Mouse (Mus musculus): Measurements from ENCODE around the gene Tcf7l1.

DNA sequence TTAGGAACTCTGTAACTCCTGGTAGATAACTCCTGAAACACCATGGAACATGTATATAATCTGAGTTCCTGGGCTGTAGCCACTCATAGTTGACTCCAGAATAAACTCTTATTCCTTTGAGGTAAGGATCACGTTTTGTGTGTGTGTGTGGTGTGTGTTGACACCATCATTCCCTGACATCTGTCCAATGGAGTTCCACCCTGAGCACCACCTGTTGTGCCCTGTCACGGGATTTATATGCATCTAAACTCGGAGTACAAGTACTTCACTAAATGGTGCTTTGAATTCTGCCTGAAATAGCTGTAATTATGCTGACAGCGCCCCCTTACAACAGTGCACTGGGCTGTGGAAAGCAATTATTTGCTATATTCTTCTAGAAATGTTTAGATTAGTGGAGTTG lies 45.5 kb upstream of the Tcf7l1 start:
- no peak for TF ChIP-seq CTCF (IDR thresholded peaks at IDR 0.05; ENCODE audit: low read depth)
- no peak for TF ChIP-seq EP300 (IDR thresholded peaks at IDR 0.05; ENCODE audit: low read depth)
